Mouse (Mus musculus): ENCODE results near the gene Bnip2. TPM values are rescaled to one million over a fixed set of nuclear protein-coding genes. Genes with fewer than 3 reads are reported as not detected.
A peak's percentile ranks its signal among the peaks of the same experiment; 100 is the strongest.
"Not testable (repeated sequence)": the region's sequence is repeated elsewhere in the genome, so short reads cannot be mapped to it uniquely, and the experiment has no call there.

Bnip2 gene
- total and polyA plus RNA-seq, 2 experiments from 2014 or later, result 87.2 to 104 TPM

DNA sequence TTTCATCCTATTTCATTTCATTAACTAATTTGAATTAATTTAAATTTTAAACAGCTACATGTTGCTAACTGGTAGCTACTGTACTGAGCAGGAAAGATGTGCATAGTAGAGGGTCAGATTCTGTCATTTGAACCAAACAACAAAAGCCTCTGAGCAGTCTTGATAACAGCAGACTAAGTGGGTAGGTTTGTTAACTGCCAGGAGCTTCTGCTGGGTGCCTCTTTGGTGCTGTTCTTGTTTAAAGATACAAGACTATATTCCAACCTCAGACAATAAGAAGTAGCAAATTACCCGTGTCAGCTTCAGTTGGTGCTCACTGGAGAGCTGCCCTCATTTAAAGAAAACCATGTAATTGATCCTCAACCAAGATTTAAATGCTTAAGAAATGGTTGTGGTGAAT lies 32.3 kb downstream of the Bnip2 start:
- H3K36me3 ChIP-seq (replicated peaks; ENCODE audit: control insufficient read depth, insufficient read depth, low read length), result peaks cover 15% of the 10 kb centered on the region
- H3K9me3 ChIP-seq (replicated peaks; ENCODE audit: control insufficient read depth, low read length), result no peaks in the 10 kb centered on the region
- H3K4me3 ChIP-seq (ENCODE audit: low read depth, low read length), result no peak overlapping the region
- no peaks in the 10 kb centered on the region for H3K27me3 ChIP-seq (ENCODE audit: control insufficient read depth, insufficient read depth, low read length)
- WGBS, result 47% methylated on average over 1 of the region's 1 CpGs
- no peak overlapping the region for H3K4me2 ChIP-seq (ENCODE audit: low read depth, low read length)
- DNase-seq (ENCODE audit: low spot score) (no peak), ATAC-seq (ENCODE audit: insufficient read depth, low read depth) (no peak)
- H3K27ac ChIP-seq (ENCODE audit: low read depth), result no peak overlapping the region
- TF ChIP-seq CTCF (IDR thresholded peaks at IDR 0.05; ENCODE audit: low read depth) (no peak), EP300 (IDR thresholded peaks at IDR 0.05; ENCODE audit: low read depth) (no peak)
- 0 out of 2 replicates have a peak, but pooled peaks cover 4% of the 10 kb centered on the region for H3K4me1 ChIP-seq (ENCODE audit: control insufficient read depth, insufficient read depth)
- no peak overlapping the region for H3K9ac ChIP-seq (replicated peaks; ENCODE audit: low read depth, low read length)

DNA sequence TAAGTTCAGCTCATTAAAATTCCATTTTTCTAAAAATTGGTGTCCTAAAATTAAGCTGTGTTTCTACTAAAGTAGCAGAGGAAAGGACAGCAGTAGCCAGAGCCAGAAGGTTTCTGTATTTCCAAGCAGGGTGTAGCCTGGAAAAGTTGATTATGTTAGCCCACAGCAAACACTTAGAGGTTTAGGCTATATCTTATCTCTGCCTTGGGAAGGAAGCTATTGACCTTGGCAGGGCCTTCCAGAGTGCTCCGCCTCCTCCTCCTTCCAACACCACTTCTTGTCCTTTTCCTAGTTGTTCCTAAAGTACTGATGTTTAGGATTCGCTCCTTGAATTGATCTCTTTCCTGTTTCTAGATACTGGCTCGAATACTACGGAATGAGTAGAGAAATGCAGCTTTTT lies 32.8 kb downstream of the Bnip2 start:
- 50% methylated on average over 4 of the region's 4 CpGs for WGBS
- TF ChIP-seq CTCF (IDR thresholded peaks at IDR 0.05; ENCODE audit: low read depth) (no peak), EP300 (IDR thresholded peaks at IDR 0.05; ENCODE audit: low read depth) (no peak)
- Histone ChIP-seq H3K27ac (ENCODE audit: low read depth) (no peak overlapping the region), H3K9me3 (replicated peaks; ENCODE audit: control insufficient read depth, low read length) (no peaks in the 10 kb centered on the region), H3K9ac (replicated peaks; ENCODE audit: low read depth, low read length) (no peak overlapping the region), H3K4me2 (ENCODE audit: low read depth, low read length) (no peak overlapping the region), H3K27me3 (ENCODE audit: control insufficient read depth, insufficient read depth, low read length) (no peaks in the 10 kb centered on the region), H3K36me3 (replicated peaks; ENCODE audit: control insufficient read depth, insufficient read depth, low read length) (peaks cover 11% of the 10 kb centered on the region), H3K4me1 (ENCODE audit: control insufficient read depth, insufficient read depth) (0 out of 2 replicates have a peak, but pooled peaks cover 4% of the 10 kb centered on the region), H3K4me3 (ENCODE audit: low read depth, low read length) (no peak overlapping the region)
- ATAC-seq (ENCODE audit: insufficient read depth, low read depth), result peak; percentile 39; the same call in 1 of the 2 replicates
- peak; percentile 63 for DNase-seq (ENCODE audit: low spot score)

DNA sequence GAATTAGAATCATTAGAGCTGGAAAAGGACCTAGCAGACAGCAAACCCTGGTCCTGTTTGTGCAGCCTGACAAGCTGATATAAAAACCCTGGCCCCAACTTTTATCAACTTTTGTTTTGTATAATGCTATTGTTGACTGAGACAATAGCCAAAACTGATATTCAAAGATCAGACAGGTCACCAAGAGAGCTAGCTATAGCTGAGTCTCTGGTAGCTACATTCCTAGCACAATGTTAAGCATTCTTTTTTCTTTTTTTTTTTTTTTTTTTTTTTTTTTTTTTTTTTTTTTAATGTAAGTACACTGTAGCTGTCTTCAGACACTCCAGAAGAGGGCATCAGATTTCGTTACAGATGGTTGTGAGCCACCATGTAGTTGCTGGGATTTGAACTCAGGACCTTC lies 34.3 kb downstream of the Bnip2 start:
- not testable (repeated sequence) for H3K9ac ChIP-seq (replicated peaks; ENCODE audit: low read depth, low read length); DNase-seq (ENCODE audit: low spot score); ATAC-seq (ENCODE audit: insufficient read depth, low read depth); H3K4me3 ChIP-seq (ENCODE audit: low read depth, low read length); H3K9me3 ChIP-seq (replicated peaks; ENCODE audit: control insufficient read depth, low read length); H3K27ac ChIP-seq (ENCODE audit: low read depth); H3K4me2 ChIP-seq (ENCODE audit: low read depth, low read length); H3K36me3 ChIP-seq (replicated peaks; ENCODE audit: control insufficient read depth, insufficient read depth, low read length); H3K4me1 ChIP-seq (ENCODE audit: control insufficient read depth, insufficient read depth); H3K27me3 ChIP-seq (ENCODE audit: control insufficient read depth, insufficient read depth, low read length)
- WGBS, result 71% methylated on average over 1 of the region's 1 CpGs

DNA sequence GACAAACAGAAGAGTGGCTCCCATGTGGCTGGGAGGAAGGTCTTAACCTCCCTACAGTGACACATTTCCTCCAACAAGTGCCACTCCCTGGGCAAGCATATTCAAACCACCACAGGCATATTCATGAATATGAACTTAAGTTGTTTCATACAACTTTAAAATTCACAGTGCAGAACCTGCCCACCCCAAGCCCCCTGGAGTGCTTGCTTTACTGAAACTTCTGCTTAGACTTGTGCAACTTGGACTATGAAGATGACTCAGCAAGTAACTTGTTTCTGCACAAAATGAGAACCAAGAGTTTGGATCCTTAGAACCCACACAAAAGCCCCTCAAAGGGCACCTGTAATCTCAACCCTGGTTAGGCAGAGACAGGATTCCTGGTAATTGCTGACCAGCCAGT lies 35.4 kb downstream of the Bnip2 start:
- Histone ChIP-seq H3K27me3 (ENCODE audit: control insufficient read depth, insufficient read depth, low read length) (no peaks in the 10 kb centered on the region), H3K27ac (ENCODE audit: low read depth) (no peak overlapping the region), H3K4me3 (ENCODE audit: low read depth, low read length) (no peak overlapping the region), H3K9me3 (replicated peaks; ENCODE audit: control insufficient read depth, low read length) (no peaks in the 10 kb centered on the region), H3K4me1 (ENCODE audit: control insufficient read depth, insufficient read depth) (0 out of 2 replicates have a peak, but pooled peaks cover 4% of the 10 kb centered on the region), H3K4me2 (ENCODE audit: low read depth, low read length) (no peak overlapping the region), H3K36me3 (replicated peaks; ENCODE audit: control insufficient read depth, insufficient read depth, low read length) (peaks cover 4% of the 10 kb centered on the region; the same call in 1 of the 2 replicates), H3K9ac (replicated peaks; ENCODE audit: low read depth, low read length) (no peak overlapping the region)
- ATAC-seq (ENCODE audit: insufficient read depth, low read depth) (no peak), DNase-seq (ENCODE audit: low spot score) (no peak)
- TF ChIP-seq EP300 (IDR thresholded peaks at IDR 0.05; ENCODE audit: low read depth), result no peak
- TF ChIP-seq CTCF (IDR thresholded peaks at IDR 0.05; ENCODE audit: low read depth), result no peak

DNA sequence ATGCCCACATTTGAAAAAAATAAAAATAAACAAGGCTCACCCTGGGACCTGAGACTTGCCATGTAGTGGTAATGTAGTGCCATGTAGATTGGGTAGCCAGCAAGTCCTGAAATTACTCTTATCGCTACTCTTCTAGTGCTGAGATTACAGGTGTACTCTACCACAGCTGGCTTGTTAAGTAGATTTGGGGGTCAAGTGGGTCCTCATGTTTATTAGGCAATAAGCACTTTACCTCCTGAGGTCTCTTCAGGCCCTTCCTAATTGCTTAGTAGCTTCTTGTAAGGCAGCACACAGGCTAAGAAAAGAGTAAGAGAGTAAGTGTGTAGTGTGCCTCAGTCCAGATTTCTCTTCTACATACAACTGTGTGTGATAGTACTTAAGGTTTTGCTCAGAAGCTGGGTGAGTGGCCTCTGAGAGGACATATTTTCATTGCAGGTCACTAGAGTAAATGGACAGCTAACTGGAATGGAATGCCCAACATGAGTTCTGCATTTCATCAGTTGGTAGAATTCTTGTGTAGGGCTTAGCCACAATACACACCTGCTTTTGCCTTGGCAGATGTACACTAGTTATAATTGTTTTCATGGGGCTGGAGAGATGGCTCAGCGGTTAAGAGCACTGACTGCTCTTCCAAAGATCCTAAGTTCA lies 36.2 kb downstream of the Bnip2 start:
- H3K36me3 ChIP-seq (replicated peaks; ENCODE audit: control insufficient read depth, insufficient read depth, low read length), result 0 out of 2 replicates have a peak, but pooled peaks cover 3% of the 10 kb centered on the region
- TF ChIP-seq CTCF (IDR thresholded peaks at IDR 0.05; ENCODE audit: low read depth) (no peak), EP300 (IDR thresholded peaks at IDR 0.05; ENCODE audit: low read depth) (no peak)
- H3K4me1 ChIP-seq (ENCODE audit: control insufficient read depth, insufficient read depth), result 0 out of 2 replicates have a peak, but pooled peaks cover 4% of the 10 kb centered on the region
- H3K9me3 ChIP-seq (replicated peaks; ENCODE audit: control insufficient read depth, low read length), result no peaks in the 10 kb centered on the region
- no peak overlapping the region for H3K27ac ChIP-seq (ENCODE audit: low read depth)
- no peak overlapping the region for H3K4me2 ChIP-seq (ENCODE audit: low read depth, low read length)
- DNase-seq (ENCODE audit: low spot score), result no peak
- no peaks in the 10 kb centered on the region for H3K27me3 ChIP-seq (ENCODE audit: control insufficient read depth, insufficient read depth, low read length)
- no peak overlapping the region for H3K9ac ChIP-seq (replicated peaks; ENCODE audit: low read depth, low read length)
- H3K4me3 ChIP-seq (ENCODE audit: low read depth, low read length), result no peak overlapping the region
- ATAC-seq (ENCODE audit: insufficient read depth, low read depth), result no peak
- 70% methylated on average over 2 of the region's 2 CpGs for WGBS

DNA sequence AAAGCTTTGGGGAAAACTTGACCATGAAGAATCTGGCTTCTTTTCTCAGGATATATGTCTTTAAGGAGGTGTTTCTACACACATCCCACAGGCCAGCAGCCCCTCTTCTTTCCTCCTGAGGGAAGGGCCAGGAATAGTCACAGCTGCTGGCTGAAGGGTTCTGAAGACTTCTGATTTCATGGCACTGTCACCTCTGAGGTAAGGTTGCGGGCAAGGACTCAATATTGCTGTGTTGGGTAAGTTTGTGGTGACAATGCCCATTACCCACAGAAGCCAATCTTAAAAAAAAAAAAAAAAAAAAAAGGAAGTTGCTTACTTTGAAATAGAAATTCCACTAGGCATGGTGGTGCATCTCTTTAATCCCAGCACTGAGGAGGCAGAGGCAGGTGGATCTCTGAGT lies 42.9 kb downstream of the Bnip2 start:
- WGBS, result 69% methylated on average over 1 of the region's 1 CpGs
- H3K9ac ChIP-seq (replicated peaks; ENCODE audit: low read depth, low read length), result no peak overlapping the region
- no peaks in the 10 kb centered on the region for H3K4me1 ChIP-seq (ENCODE audit: control insufficient read depth, insufficient read depth)
- no peaks in the 10 kb centered on the region for H3K36me3 ChIP-seq (replicated peaks; ENCODE audit: control insufficient read depth, insufficient read depth, low read length)
- H3K4me3 ChIP-seq (ENCODE audit: low read depth, low read length), result no peak overlapping the region
- no peaks in the 10 kb centered on the region for H3K27me3 ChIP-seq (ENCODE audit: control insufficient read depth, insufficient read depth, low read length)
- no peak overlapping the region for H3K27ac ChIP-seq (ENCODE audit: low read depth)
- ATAC-seq (ENCODE audit: insufficient read depth, low read depth), result no peak
- TF ChIP-seq EP300 (IDR thresholded peaks at IDR 0.05; ENCODE audit: low read depth), result no peak
- TF ChIP-seq CTCF (IDR thresholded peaks at IDR 0.05; ENCODE audit: low read depth), result no peak
- DNase-seq (ENCODE audit: low spot score), result no peak
- no peaks in the 10 kb centered on the region for H3K9me3 ChIP-seq (replicated peaks; ENCODE audit: control insufficient read depth, low read length)
- no peak overlapping the region for H3K4me2 ChIP-seq (ENCODE audit: low read depth, low read length)
